Mouse (Mus musculus): ENCODE measurements around the gene Sik2. TPM values are rescaled to one million over a fixed set of nuclear protein-coding genes. Genes with fewer than 3 reads are reported as not detected.

The Sik2 gene
- 13.4 and 15.6 TPM in 2 replicates for polyA plus RNA-seq (2014; fragmentation: Nextera tagmentation; extraction: Ambion mirVana)

DNA sequence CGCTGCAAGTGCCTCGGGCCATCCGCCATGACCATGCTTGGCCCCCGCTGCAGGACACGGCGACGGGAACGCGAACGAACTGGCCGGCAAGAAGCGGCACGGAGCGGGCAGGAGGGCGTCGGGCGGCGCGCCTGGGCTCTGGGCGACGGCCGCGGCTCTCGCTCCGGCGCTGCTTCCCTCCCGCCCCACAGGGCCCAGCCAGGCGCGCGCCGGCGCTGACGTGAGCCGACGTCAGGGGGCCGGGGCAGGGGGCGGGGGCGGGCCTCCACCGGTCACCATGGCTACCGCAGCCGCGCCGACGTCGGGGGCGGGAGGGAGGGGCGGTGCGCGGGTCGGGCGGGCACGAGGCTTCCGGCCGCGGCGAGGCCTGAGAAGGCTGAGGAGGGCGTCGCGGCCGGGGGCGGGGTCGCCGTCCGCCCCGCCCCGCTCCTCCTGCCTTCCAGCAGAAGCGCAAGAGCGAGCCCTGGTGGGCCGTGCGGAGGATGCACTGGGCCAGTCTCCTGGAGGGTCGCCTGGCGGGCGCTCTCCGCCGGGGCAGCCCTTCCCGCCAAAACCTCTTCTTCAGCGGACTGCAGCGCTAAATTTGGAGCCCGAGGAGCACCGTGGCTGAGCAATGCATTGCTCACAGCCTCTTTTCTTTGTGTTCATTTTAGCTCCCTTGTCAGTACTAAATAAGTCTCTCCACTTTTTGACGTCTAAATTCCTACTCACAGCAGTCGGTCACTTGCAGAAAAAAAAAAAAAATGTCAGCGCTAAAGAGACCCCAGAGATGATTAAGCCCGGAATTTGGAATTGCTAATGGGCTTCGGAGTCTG lies at the start of gene Sik2:
Sik2 (minus strand) TSS at position 233 of the 815 bp plus-strand sequence.
- WGBS, result under 1% methylated on average over 52 of the region's 85 CpGs
- H3K9ac ChIP-seq (ENCODE audit: low read length), result peak within 1 kb of the TSS; percentile 96
- no peaks in the 10 kb centered on the region for H3K36me3 ChIP-seq (ENCODE audit: control insufficient read depth, insufficient read depth, low read length)

DNA sequence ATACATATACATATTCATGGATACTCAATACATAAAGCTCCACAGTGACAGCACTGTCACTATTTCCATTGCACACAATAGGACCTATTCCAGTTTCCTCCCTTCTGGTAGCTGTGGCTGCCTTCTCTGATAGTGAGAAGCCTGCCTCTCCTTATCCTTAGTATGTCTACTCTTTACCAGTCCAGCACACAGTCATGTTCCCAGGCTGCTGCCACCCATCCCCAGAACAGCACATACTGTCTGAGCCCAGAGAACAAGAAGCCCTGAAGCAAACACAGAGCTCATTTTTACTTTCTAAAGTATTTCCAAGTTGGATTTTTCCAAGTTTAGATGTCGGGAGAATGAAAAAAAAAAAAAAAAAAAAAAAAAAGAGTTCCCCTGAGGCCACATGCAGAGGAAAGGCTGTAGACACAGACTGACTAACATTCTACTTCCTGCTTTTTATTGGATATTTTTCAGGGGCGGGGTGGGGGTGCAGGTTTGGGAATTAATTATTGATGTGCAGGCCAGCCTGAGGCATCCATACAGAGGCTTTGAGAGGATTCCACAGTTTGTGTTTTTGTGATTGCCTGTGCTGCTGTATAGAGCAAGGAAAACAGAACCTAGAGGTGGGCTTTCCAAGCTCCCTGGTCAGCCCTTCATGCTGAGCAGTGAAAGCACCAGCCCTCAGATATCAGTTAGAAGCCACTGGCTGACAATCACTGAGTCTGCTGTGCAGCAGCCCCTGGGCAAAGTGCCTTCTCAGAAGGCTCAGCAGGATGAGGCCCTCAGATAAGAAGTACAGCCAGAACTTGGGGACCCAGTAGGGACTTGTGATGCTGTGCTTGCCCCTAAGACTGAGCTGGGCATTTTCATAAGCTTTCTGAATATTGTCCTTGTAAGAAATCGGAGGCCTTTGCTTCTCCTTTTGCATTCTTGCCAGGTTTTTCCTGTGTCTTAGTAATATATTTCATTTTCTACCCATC lies 47.8 kb upstream of the Sik2 start:
- no peaks in the 10 kb centered on the region for H3K4me1 ChIP-seq (ENCODE audit: control insufficient read depth in 2 of 2, insufficient read depth in 2 of 2, low read length in 2 of 2)

More for the DNA sequence above, at the start of gene Sik2:
- peaks cover 5 to 15% of the 10 kb centered on the region in 2 experiments; a peak in 2 of 4 replicates for H3K4me1 ChIP-seq (ENCODE audit: control insufficient read depth in 2 of 2, insufficient read depth in 2 of 2, low read length in 2 of 2)
- peak within 1 kb of the TSS; percentile 93 to 98 for H3K4me3 ChIP-seq (ENCODE audit: control insufficient read depth in 1 of 2, insufficient read depth in 1 of 2, low read depth in 1 of 2, low read length in 2 of 2)
- H3K27me3 ChIP-seq (ENCODE audit: control insufficient read depth, insufficient read depth, low read length), result no peaks in the 10 kb centered on the region
- H3K4me2 ChIP-seq (ENCODE audit: low read length), result peak within 1 kb of the TSS; percentile 85
- peak within 1 kb of the TSS; percentile 95 for H3K27ac ChIP-seq (replicated peaks in 1 of 2; ENCODE audit: control insufficient read depth in 1 of 2, insufficient read depth in 1 of 2, low read depth in 2 of 2, low read length in 2 of 2)
- peak; percentile 97 for ATAC-seq (ENCODE audit: insufficient number of reproducible peaks, insufficient read depth, low FRiP score, low read depth)
- H3K9me3 ChIP-seq (ENCODE audit: control insufficient read depth, low read length), result no peaks in the 10 kb centered on the region

DNA sequence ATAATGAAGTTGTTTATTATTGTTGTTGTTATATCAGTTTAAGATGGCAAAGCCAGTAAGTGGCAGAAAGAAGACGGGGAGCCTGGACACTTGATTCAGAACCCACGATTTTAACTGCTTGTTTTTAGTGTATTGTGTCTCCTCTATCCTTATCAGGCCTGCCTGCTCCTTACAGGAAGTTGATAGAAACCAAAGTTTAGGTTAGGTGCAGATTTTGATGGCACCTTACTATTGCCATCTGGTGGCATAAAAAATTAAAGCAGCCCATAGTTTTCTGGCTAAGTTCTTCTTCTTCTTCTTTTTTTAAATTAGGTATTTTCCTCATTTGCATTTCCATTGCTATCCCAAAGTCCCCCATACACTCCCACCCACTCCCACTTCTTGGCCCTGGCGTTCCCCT lies 43.3 kb upstream of the Sik2 start:
- ATAC-seq (ENCODE audit: insufficient number of reproducible peaks, insufficient read depth, low FRiP score, low read depth), result no peak
- no peak overlapping the region for H3K9ac ChIP-seq (ENCODE audit: low read length)
- H3K4me2 ChIP-seq (ENCODE audit: low read length), result no peak overlapping the region
- no peak overlapping the region for H3K27ac ChIP-seq (replicated peaks in 1 of 2; ENCODE audit: control insufficient read depth in 1 of 2, insufficient read depth in 1 of 2, low read depth in 2 of 2, low read length in 2 of 2)
- no peak overlapping the region for H3K4me3 ChIP-seq (ENCODE audit: control insufficient read depth in 1 of 2, insufficient read depth in 1 of 2, low read depth in 1 of 2, low read length in 2 of 2)
- no peaks in the 10 kb centered on the region for H3K9me3 ChIP-seq (ENCODE audit: control insufficient read depth, low read length)
- no peaks in the 10 kb centered on the region for H3K4me1 ChIP-seq (ENCODE audit: control insufficient read depth in 2 of 2, insufficient read depth in 2 of 2, low read length in 2 of 2)
- 43% methylated on average over 3 of the region's 3 CpGs for WGBS
- no peaks in the 10 kb centered on the region for H3K27me3 ChIP-seq (ENCODE audit: control insufficient read depth, insufficient read depth, low read length)
- H3K36me3 ChIP-seq (ENCODE audit: control insufficient read depth, insufficient read depth, low read length), result 0 out of 2 replicates have a peak, but pooled peaks cover 7% of the 10 kb centered on the region

More for the DNA sequence above, 47.8 kb upstream of the Sik2 start:
- peaks cover 19% of the 10 kb centered on the region for H3K36me3 ChIP-seq (ENCODE audit: control insufficient read depth, insufficient read depth, low read length)
- no peak for ATAC-seq (ENCODE audit: insufficient number of reproducible peaks, insufficient read depth, low FRiP score, low read depth)
- H3K4me3 ChIP-seq (ENCODE audit: control insufficient read depth in 1 of 2, insufficient read depth in 1 of 2, low read depth in 1 of 2, low read length in 2 of 2), result no peak overlapping the region
- no peak overlapping the region for H3K27ac ChIP-seq (replicated peaks in 1 of 2; ENCODE audit: control insufficient read depth in 1 of 2, insufficient read depth in 1 of 2, low read depth in 2 of 2, low read length in 2 of 2)
- H3K4me2 ChIP-seq (ENCODE audit: low read length), result no peak overlapping the region
- WGBS, result 70% methylated on average over 3 of the region's 3 CpGs
- H3K9me3 ChIP-seq (ENCODE audit: control insufficient read depth, low read length), result no peaks in the 10 kb centered on the region
- no peaks in the 10 kb centered on the region for H3K27me3 ChIP-seq (ENCODE audit: control insufficient read depth, insufficient read depth, low read length)
- H3K9ac ChIP-seq (ENCODE audit: low read length), result no peak overlapping the region

DNA sequence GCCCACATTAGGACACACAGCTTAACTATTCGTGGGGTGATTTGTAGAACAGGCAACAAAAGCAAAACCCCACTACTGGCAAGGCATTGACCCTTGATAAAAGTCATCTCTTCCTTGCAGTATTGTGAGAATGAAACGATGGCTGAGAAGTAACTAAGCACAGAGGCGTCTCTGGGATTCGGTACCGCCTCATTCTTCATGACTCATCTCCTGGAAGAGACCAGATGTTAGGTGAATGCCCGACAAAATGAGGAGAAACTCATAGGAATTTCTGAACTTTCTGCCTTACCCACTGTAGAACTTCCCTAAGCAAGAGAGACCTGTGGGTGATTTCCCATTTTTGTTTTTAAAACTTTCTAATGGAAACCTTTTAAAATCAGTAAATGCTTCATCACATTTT lies 33.3 kb upstream of the Sik2 start:
- H3K4me3 ChIP-seq (ENCODE audit: control insufficient read depth in 1 of 2, insufficient read depth in 1 of 2, low read depth in 1 of 2, low read length in 2 of 2), result no peak overlapping the region
- no peaks in the 10 kb centered on the region for H3K27me3 ChIP-seq (ENCODE audit: control insufficient read depth, insufficient read depth, low read length)
- H3K36me3 ChIP-seq (ENCODE audit: control insufficient read depth, insufficient read depth, low read length), result no peaks in the 10 kb centered on the region
- H3K4me2 ChIP-seq (ENCODE audit: low read length), result no peak overlapping the region
- WGBS, result 60% methylated on average over 6 of the region's 6 CpGs
- H3K4me1 ChIP-seq (ENCODE audit: control insufficient read depth in 2 of 2, insufficient read depth in 2 of 2, low read length in 2 of 2), result no peaks in the 10 kb centered on the region
- no peak overlapping the region for H3K9ac ChIP-seq (ENCODE audit: low read length)
- H3K9me3 ChIP-seq (ENCODE audit: control insufficient read depth, low read length), result no peaks in the 10 kb centered on the region
- no peak for ATAC-seq (ENCODE audit: insufficient number of reproducible peaks, insufficient read depth, low FRiP score, low read depth)
- no peak overlapping the region for H3K27ac ChIP-seq (replicated peaks in 1 of 2; ENCODE audit: control insufficient read depth in 1 of 2, insufficient read depth in 1 of 2, low read depth in 2 of 2, low read length in 2 of 2)

DNA sequence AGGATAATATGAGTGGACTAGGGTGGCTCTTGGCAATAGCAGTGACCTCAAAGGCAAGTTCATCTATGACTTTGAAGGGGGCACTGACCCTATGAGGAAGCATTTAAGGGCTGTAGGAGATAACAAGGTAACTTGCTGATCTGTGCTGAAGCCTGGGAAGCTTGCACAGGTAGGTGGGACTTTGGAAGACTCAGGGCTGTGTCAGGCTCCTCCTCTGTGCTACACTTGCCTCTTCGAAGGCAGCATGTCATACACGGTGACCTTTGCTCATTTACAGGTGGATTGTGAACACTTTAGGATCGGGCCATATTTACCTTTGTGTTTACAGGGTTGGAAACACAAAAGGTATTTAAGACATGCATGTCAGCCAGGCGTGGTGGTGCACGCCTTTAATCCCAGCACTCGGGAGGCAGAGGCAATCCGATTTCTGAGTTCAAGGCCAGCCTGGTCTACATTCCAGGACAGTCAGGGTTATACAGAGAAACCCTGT lies 32.7 kb upstream of the Sik2 start:
- WGBS, result 88% methylated on average over 7 of the region's 7 CpGs
- no peak overlapping the region for H3K4me3 ChIP-seq (ENCODE audit: control insufficient read depth in 1 of 2, insufficient read depth in 1 of 2, low read depth in 1 of 2, low read length in 2 of 2)
- H3K9me3 ChIP-seq (ENCODE audit: control insufficient read depth, low read length), result no peaks in the 10 kb centered on the region

DNA sequence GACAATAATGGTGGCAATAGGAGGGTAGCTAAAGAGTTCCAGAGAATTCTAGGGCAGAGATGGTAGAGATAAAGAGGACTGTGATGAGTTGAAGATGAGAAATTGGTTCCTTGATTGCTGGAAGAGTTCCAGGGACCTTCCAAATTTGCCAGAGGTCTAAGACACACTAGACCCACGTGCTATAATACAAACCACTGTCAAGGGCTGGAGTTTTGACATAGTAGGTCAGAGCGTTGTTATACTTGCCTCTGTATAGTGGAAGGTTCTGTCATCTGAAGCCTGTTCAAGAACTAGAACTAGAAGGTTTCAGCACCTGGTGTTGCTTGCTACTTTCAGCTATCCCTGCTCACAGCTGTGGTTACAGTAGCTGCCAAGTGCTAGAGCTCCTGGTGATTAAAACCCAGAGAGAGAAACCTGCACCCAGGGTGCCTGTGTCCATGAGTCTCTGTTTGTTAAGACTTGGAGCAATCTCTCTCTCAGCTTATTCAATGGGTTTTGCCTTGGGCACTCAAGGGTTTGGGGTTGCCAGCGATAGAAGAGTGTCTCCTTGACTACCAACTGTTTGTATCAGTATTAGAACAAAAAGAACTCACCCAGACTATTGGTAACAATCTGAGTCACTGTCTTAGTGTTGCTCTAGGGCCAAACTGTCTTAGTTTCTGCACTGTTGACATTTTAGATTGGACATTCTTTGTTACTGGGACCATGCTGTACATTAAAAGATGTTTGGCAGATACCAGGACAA lies 24.1 kb upstream of the Sik2 start:
- WGBS, result 70% methylated on average over 3 of the region's 3 CpGs
- H3K27me3 ChIP-seq (ENCODE audit: control insufficient read depth, insufficient read depth, low read length), result no peaks in the 10 kb centered on the region
- H3K27ac ChIP-seq (replicated peaks in 1 of 2; ENCODE audit: control insufficient read depth in 1 of 2, insufficient read depth in 1 of 2, low read depth in 2 of 2, low read length in 2 of 2), result no peak overlapping the region
- H3K36me3 ChIP-seq (ENCODE audit: control insufficient read depth, insufficient read depth, low read length), result no peaks in the 10 kb centered on the region
- ATAC-seq (ENCODE audit: insufficient number of reproducible peaks, insufficient read depth, low FRiP score, low read depth), result no peak
- peaks cover 0 to 5% of the 10 kb centered on the region in 2 experiments; a peak in 1 of 4 replicates for H3K4me1 ChIP-seq (ENCODE audit: control insufficient read depth in 2 of 2, insufficient read depth in 2 of 2, low read length in 2 of 2)
- no peak overlapping the region for H3K4me3 ChIP-seq (ENCODE audit: control insufficient read depth in 1 of 2, insufficient read depth in 1 of 2, low read depth in 1 of 2, low read length in 2 of 2)
- H3K4me2 ChIP-seq (ENCODE audit: low read length), result no peak overlapping the region
- H3K9ac ChIP-seq (ENCODE audit: low read length), result no peak overlapping the region
- no peaks in the 10 kb centered on the region for H3K9me3 ChIP-seq (ENCODE audit: control insufficient read depth, low read length)

More for the DNA sequence above, 32.7 kb upstream of the Sik2 start:
- Histone ChIP-seq H3K9ac (ENCODE audit: low read length) (no peak overlapping the region), H3K36me3 (ENCODE audit: control insufficient read depth, insufficient read depth, low read length) (no peaks in the 10 kb centered on the region), H3K4me2 (ENCODE audit: low read length) (no peak overlapping the region), H3K27me3 (ENCODE audit: control insufficient read depth, insufficient read depth, low read length) (no peaks in the 10 kb centered on the region), H3K27ac (replicated peaks in 1 of 2; ENCODE audit: control insufficient read depth in 1 of 2, insufficient read depth in 1 of 2, low read depth in 2 of 2, low read length in 2 of 2) (no peak overlapping the region), H3K4me1 (ENCODE audit: control insufficient read depth in 2 of 2, insufficient read depth in 2 of 2, low read length in 2 of 2) (no peaks in the 10 kb centered on the region)
- no peak for ATAC-seq (ENCODE audit: insufficient number of reproducible peaks, insufficient read depth, low FRiP score, low read depth)

DNA sequence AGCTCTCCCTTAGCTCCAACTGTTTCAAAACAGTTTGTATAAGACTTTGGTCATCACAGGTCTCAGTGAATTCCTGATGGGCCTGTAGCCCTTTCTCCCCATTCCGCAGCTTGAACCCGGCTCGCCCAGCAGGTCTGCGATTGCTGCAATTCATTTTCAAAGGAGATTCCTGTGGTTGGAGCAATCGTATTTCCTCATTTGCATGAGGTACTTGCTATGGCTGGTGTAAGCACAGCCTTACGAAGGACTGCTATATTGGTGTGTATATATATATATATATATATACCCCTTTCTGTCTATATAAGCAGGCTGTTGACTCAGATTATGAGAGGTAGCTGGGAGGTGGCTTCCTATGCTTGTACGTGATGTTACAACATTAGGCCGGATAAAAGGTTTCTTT lies 23.4 kb upstream of the Sik2 start:
- H3K36me3 ChIP-seq (ENCODE audit: control insufficient read depth, insufficient read depth, low read length), result no peaks in the 10 kb centered on the region
- no peaks in the 10 kb centered on the region for H3K27me3 ChIP-seq (ENCODE audit: control insufficient read depth, insufficient read depth, low read length)
- H3K4me3 ChIP-seq (ENCODE audit: control insufficient read depth in 1 of 2, insufficient read depth in 1 of 2, low read depth in 1 of 2, low read length in 2 of 2), result no peak overlapping the region
- no peak overlapping the region for H3K9ac ChIP-seq (ENCODE audit: low read length)
- no peak overlapping the region for H3K27ac ChIP-seq (replicated peaks in 1 of 2; ENCODE audit: control insufficient read depth in 1 of 2, insufficient read depth in 1 of 2, low read depth in 2 of 2, low read length in 2 of 2)
- peaks cover 0 to 5% of the 10 kb centered on the region in 2 experiments; a peak in 1 of 4 replicates for H3K4me1 ChIP-seq (ENCODE audit: control insufficient read depth in 2 of 2, insufficient read depth in 2 of 2, low read length in 2 of 2)
- no peaks in the 10 kb centered on the region for H3K9me3 ChIP-seq (ENCODE audit: control insufficient read depth, low read length)
- WGBS, result 78% methylated on average over 8 of the region's 8 CpGs
- no peak overlapping the region for H3K4me2 ChIP-seq (ENCODE audit: low read length)
- ATAC-seq (ENCODE audit: insufficient number of reproducible peaks, insufficient read depth, low FRiP score, low read depth), result no peak

All from heart, embryonic 14.5 days (tissue).